Comparison of ENCODE assay signal across 12 mouse cellular contexts in the genomic region with DNA sequence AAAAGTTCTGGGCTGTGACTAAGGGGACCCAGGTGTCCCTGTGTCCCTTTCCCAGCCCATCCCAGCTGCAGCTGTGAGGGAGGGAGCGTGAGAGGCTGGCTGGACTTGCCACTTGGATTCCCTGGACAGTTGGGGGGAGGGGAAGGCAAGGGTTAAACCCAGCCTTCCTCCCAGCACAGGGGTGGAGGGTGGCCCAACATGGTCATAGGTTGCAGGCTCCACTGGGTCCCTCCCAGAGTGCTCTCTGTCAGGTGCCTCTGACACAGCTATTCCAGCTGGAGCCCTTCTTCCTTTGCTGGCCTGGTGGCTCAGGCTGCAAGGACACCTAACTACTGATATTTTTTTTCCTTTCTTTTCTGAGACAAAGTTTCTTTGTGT. TPM values are rescaled to one million over a fixed set of nuclear protein-coding genes. Genes with fewer than 3 reads are reported as not detected.
DNase-seq lines count a peak whose midpoint lies in the region; ATAC-seq and TF ChIP-seq lines count a peak whose summit lies in the region.
"Had no signal": no experiment of that assay in that cellular context is flagged by ENCODE, and none has a peak within 500 bp of the region (broad histone marks: within the 10 kb centered on the region; RNA-seq: fewer than 3 reads in every experiment).

No protein-coding gene starts in this region.

- H3K4me3 ChIP-seq in erythroblast, embryonic 14.5 days (replicated peaks): peak overlapping the region; percentile 68
- no peak overlapping the region for H3K4me3 ChIP-seq in lung, embryonic 14.5 days (ENCODE audit: low read depth, low read length)
- no peak overlapping the region for H3K4me3 ChIP-seq in stomach, embryonic 15.5 days (replicated peaks)

- peaks cover 79% of the 10 kb centered on the region for H3K36me3 ChIP-seq in erythroblast, embryonic 14.5 days (ENCODE audit: control insufficient read depth)
- H3K36me3 ChIP-seq in lung, embryonic 14.5 days (ENCODE audit: insufficient read depth): no peaks in the 10 kb centered on the region
- H3K36me3 ChIP-seq in stomach, embryonic 15.5 days: no peaks in the 10 kb centered on the region

- H3K27me3 ChIP-seq in erythroblast, embryonic 14.5 days (ENCODE audit: control insufficient read depth): peaks cover 16% of the 10 kb centered on the region
- H3K27me3 ChIP-seq in lung, embryonic 14.5 days (ENCODE audit: insufficient read depth, low read length): peaks cover under 1% of the 10 kb centered on the region; the same call in 1 of the 2 replicates
- 0 out of 2 replicates have a peak, but pooled peaks cover 2% of the 10 kb centered on the region for H3K27me3 ChIP-seq in stomach, embryonic 15.5 days (replicated peaks)

- no peak overlapping the region for H3K9ac ChIP-seq in lung, embryonic 14.5 days
- no peak overlapping the region for H3K9ac ChIP-seq in stomach, embryonic 15.5 days

- intact Hi-C loops in left cerebral cortex, postnatal 10 days (cut with DNase I): no loop called here

- TF ChIP-seq CTCF in lung, embryonic 14.5 days (IDR thresholded peaks at IDR 0.05; ENCODE audit: low read depth): no peak

- H3K9me3 ChIP-seq in erythroblast, embryonic 14.5 days (ENCODE audit: control insufficient read depth, low read length): no peaks in the 10 kb centered on the region
- H3K9me3 ChIP-seq in lung, embryonic 14.5 days (ENCODE audit: low read depth, low read length): no peaks in the 10 kb centered on the region
- no peaks in the 10 kb centered on the region for H3K9me3 ChIP-seq in stomach, embryonic 15.5 days

- H3K4me2 ChIP-seq in lung, embryonic 14.5 days: no peak overlapping the region; the same call in 1 of the 2 replicates
- peak overlapping the region; percentile 8 for H3K4me2 ChIP-seq in stomach, embryonic 15.5 days

- H3K27ac ChIP-seq in lung, embryonic 14.5 days (ENCODE audit: low read depth): no peak overlapping the region
- 0 out of 2 replicates have a peak overlapping the region, but pooled peaks have one; percentile 35 for H3K27ac ChIP-seq in stomach, embryonic 15.5 days

- 43% methylated on average over 1 of the region's 1 CpGs for WGBS in lung, embryonic 14.5 days
- WGBS in stomach, embryonic 15.5 days: no CpG with 5 or more reads among the region's 1 CpGs

- DNase-seq in lung, embryonic 14.5 days: no peak
- DNase-seq in lung, postnatal 4 days: no peak
- DNase-seq in kidney, postnatal 10 days: peak; percentile 75
- DNase-seq in left cerebral cortex, postnatal 10 days (ENCODE audit: extremely low spot score in 1 of 2, low spot score in 2 of 2): no peak
- DNase-seq in thymus, postnatal 10 days (ENCODE audit: low spot score in 2 of 2): no peak
- DNase-seq: layer of hippocampus, adult 9-11 months had no signal

- ATAC-seq in erythroblast, adult 5-6 weeks (replicated peaks; ENCODE audit: low FRiP score, poor library complexity, severe bottlenecking): no peak
- peak; percentile 55; the same call in 1 of the 2 replicates for ATAC-seq in lung, embryonic 14.5 days (ENCODE audit: insufficient read depth)
- ATAC-seq in stomach, embryonic 15.5 days (ENCODE audit: insufficient read depth, low FRiP score, low read depth): peak; percentile 80
- ATAC-seq: Patski had no signal

- H3K4me1 ChIP-seq in erythroblast, embryonic 14.5 days (ENCODE audit: control insufficient read depth): peaks cover 98% of the 10 kb centered on the region
- H3K4me1 ChIP-seq in lung, embryonic 14.5 days (ENCODE audit: insufficient read depth): no peaks in the 10 kb centered on the region
- peaks cover 14% of the 10 kb centered on the region for H3K4me1 ChIP-seq in stomach, embryonic 15.5 days

RNA-seq across cellular contexts. Expression of a gene that starts 8.5 kb away (rescaled TPM):
- polyA plus RNA-seq in erythroblast, embryonic 14.5 days (2012): 1.9 and 2.4 TPM in 2 replicates
- not detected in 2 replicates for total RNA-seq in erythroblast, adult 5-6 weeks (2015; ENCODE audit: low replicate concordance)
- not detected in 2 replicates for total RNA-seq in erythroblast, adult 5-6 weeks (2017; ENCODE audit: low replicate concordance)
- polyA plus RNA-seq in lung, embryonic 14.5 days (2014; fragmentation: Nextera tagmentation; extraction: Ambion mirVana): not detected in 2 replicates
- 2.6 and 3.2 TPM in 2 replicates for polyA plus RNA-seq in stomach, embryonic 15.5 days (2015; fragmentation: Nextera tagmentation; extraction: Ambion mirVana)
- under 1 TPM; 0.45 to 0.81 TPM for total RNA-seq in left cerebral cortex, postnatal 10 days (2021)
- total RNA-seq: monocyte, adult 5-6 weeks had no signal
- polyA plus RNA-seq: Patski had no signal

RNA-seq across cellular contexts. Expression of a gene that starts 33.0 kb away (rescaled TPM):
- not detected in 2 replicates for polyA plus RNA-seq in erythroblast, embryonic 14.5 days (2012)
- total RNA-seq in erythroblast, adult 5-6 weeks (2015; ENCODE audit: low replicate concordance): not detected in 2 replicates
- not detected in 2 replicates for total RNA-seq in erythroblast, adult 5-6 weeks (2017; ENCODE audit: low replicate concordance)
- polyA plus RNA-seq in lung, embryonic 14.5 days (2014; fragmentation: Nextera tagmentation; extraction: Ambion mirVana): not detected in 2 replicates
- not detected in 2 replicates for polyA plus RNA-seq in stomach, embryonic 15.5 days (2015; fragmentation: Nextera tagmentation; extraction: Ambion mirVana)
- not detected for total RNA-seq in left cerebral cortex, postnatal 10 days (2021)
- polyA plus RNA-seq: lung, embryonic 16.5 days; Patski had no signal

RNA-seq across cellular contexts. Expression of a gene that starts 35.5 kb away (rescaled TPM):
- polyA plus RNA-seq in erythroblast, embryonic 14.5 days (2012): 0.05 and 0.08 TPM in 2 replicates
- total RNA-seq in erythroblast, adult 5-6 weeks (2015; ENCODE audit: low replicate concordance): 3.6 and 5.6 TPM in 2 replicates
- 0.34 and 1.5 TPM in 2 replicates for total RNA-seq in erythroblast, adult 5-6 weeks (2017; ENCODE audit: low replicate concordance)
- polyA plus RNA-seq in lung, embryonic 14.5 days (2014; fragmentation: Nextera tagmentation; extraction: Ambion mirVana): 12.3 and 15.7 TPM in 2 replicates
- polyA plus RNA-seq in stomach, embryonic 15.5 days (2015; fragmentation: Nextera tagmentation; extraction: Ambion mirVana): 4.5 and 6.4 TPM in 2 replicates
- total RNA-seq in left cerebral cortex, postnatal 10 days (2021): 1 to 10 TPM; 4.5 to 6.1 TPM

RNA-seq across cellular contexts. Expression of a gene that starts 53.5 kb away (rescaled TPM):
- polyA plus RNA-seq in erythroblast, embryonic 14.5 days (2012): 0.27 and 0.45 TPM in 2 replicates
- total RNA-seq in erythroblast, adult 5-6 weeks (2015; ENCODE audit: low replicate concordance): not detected in 2 replicates
- not detected in 2 replicates for total RNA-seq in erythroblast, adult 5-6 weeks (2017; ENCODE audit: low replicate concordance)
- 0.27 and 0.42 TPM in 2 replicates for polyA plus RNA-seq in lung, embryonic 14.5 days (2014; fragmentation: Nextera tagmentation; extraction: Ambion mirVana)
- 0.15 and 0.30 TPM in 2 replicates for polyA plus RNA-seq in stomach, embryonic 15.5 days (2015; fragmentation: Nextera tagmentation; extraction: Ambion mirVana)
- total RNA-seq in left cerebral cortex, postnatal 10 days (2021): under 1 TPM; 0.39 to 0.49 TPM
- total RNA-seq: monocyte, adult 5-6 weeks had no signal
